Mouse (Mus musculus) midbrain, embryonic 14.5 days (tissue): ENCODE measurements at regions not wholly inside any gene's neighbourhood (a gene's known extent, or its start where the extent isn't known, plus 50 kb on each side); places are given as distances from the start of the nearest gene placed in this dataset.

Experiments
- ATAC-seq: fragments of 200-750 bp; cut with Nextera tagmentation; 2 replicates; pipeline ENCODE4 v1.8.0; 2017; ENCODE audit warnings: moderate number of reproducible peaks, moderate library complexity; ENCODE audit not compliant: low FRiP score, low TSS enrichment
- DNase-seq: peaks from one replicate; pipeline ENCODE4 v3.0.0-alpha.2; 2015
- H3K27ac ChIP-seq: fragments of 300-500 bp; sonication (generic); replicated peaks from 2 replicates; pipeline ENCODE4 v1.5.1; 2014; ENCODE audit warnings: mild to moderate bottlenecking, low read depth, low read length, moderate library complexity
- H3K27me3 ChIP-seq: fragments of 300-500 bp; sonication (generic); 2 replicates; pipeline ENCODE4 v1.6.1; 2014; ENCODE audit warnings: low read length, control low read depth, mixed read lengths; ENCODE audit not compliant: control insufficient read depth, insufficient read depth
- H3K36me3 ChIP-seq: fragments of 300-500 bp; sonication (generic); 2 replicates; pipeline ENCODE4 v1.6.1; 2014; ENCODE audit warnings: low read length, control low read depth; ENCODE audit not compliant: control insufficient read depth, insufficient read depth
- H3K4me1 ChIP-seq: fragments of 300-500 bp; sonication (generic); 2 replicates; pipeline ENCODE4 v1.6.1; 2014; ENCODE audit warnings: mild to moderate bottlenecking, antibody characterized with exemption, low read length, control low read depth; ENCODE audit not compliant: control insufficient read depth, insufficient read depth
- H3K4me2 ChIP-seq: fragments of 300-500 bp; sonication (generic); 2 replicates; pipeline ENCODE4 v1.6.1; 2014; ENCODE audit warnings: mild to moderate bottlenecking, low read length, moderate library complexity
- H3K4me3 ChIP-seq: fragments of 300-500 bp; sonication (generic); replicated peaks from 2 replicates; pipeline ENCODE4 v1.5.1; 2014; ENCODE audit warnings: low read depth, low read length
- H3K9ac ChIP-seq: fragments of 300-500 bp; sonication (generic); replicated peaks from 2 replicates; pipeline ENCODE4 v1.6.1; 2014; ENCODE audit warnings: mild to moderate bottlenecking, low read length, moderate library complexity
- H3K9me3 ChIP-seq: fragments of 300-500 bp; sonication (generic); 2 replicates; pipeline ENCODE4 v1.6.1; 2016; ENCODE audit warnings: low read length, control low read depth, mixed read lengths; ENCODE audit not compliant: control insufficient read depth
- WGBS: fragments of 180-500 bp; shearing (Covaris S2); extraction: QIAGEN DNeasy Blood & Tissue Kit; methylation state at CpG from one replicate; pipeline ENCODE4 v1.1.7; 2014; 5-methylcytosine and 5-hydroxymethylcytosine counted together

DNA sequence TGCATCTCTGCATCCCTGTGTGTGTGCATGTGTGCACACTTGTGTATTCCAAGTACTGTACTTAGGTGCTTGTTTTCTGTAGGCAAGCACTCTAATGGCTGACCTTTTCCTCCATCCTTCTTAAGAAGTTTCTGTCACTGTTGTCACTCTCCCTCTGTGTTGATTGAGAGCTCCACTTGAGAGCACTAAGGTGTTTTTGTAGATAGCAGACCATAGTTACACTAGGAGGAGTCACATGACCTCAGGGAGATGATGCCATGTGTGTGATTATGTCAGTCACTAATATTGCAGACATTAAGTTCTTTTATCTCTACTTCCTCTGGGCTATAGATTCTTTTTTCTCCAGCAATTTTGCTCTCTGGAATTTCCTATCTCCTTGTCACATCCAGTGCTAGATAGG lies 225.9 kb upstream of the Ttc29 start:
- DNase-seq (no peak), ATAC-seq (no peak)
- no peaks in the 10 kb centered on the region for H3K9me3 ChIP-seq
- no peaks in the 10 kb centered on the region for H3K4me1 ChIP-seq
- no peak overlapping the region for H3K27ac ChIP-seq
- H3K27me3 ChIP-seq: no peaks in the 10 kb centered on the region
- no peak overlapping the region for H3K4me2 ChIP-seq
- no peak overlapping the region for H3K4me3 ChIP-seq
- no peaks in the 10 kb centered on the region for H3K36me3 ChIP-seq
- no peak overlapping the region for H3K9ac ChIP-seq

DNA sequence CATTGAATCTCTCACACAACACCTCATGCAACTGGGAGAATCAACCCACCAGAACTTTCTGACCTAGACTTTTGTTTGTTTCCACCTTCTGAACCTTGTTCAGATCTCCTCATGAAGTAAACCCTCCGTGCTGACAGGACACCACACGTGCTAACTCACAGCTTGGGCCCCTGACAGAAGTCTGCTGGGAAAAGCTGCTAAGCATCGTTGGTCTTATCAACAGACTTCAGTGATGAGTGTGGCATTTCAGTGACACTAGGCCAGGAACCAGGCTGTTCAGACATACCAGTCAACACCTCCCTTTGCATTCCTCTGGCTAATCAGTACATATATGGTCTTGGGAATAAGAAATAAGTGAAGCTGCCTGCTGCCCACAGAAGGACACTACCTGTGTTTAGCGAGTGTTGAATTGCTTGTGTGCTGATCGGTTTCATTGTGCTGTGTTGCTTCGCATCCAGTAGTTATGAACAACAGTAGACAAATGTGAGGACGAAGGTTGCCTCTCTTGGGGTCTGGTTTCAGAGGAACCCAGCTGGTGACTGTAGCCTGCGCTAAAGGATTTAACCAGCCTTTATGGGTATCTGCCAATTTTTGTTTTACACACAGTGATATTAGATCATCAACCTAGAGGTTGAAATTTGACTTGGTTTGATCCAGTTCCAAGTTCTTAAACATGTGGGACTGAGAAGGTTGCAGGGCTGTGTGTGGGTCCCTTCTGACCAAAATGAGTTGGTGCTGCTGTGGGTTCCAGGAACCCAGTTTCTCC lies 224.6 kb upstream of the Ttc29 start:
- H3K27ac ChIP-seq: no peak overlapping the region
- no peak overlapping the region for H3K9ac ChIP-seq
- ATAC-seq (no peak), DNase-seq (no peak)
- H3K9me3 ChIP-seq: no peaks in the 10 kb centered on the region
- no peak overlapping the region for H3K4me2 ChIP-seq
- H3K36me3 ChIP-seq: no peaks in the 10 kb centered on the region
- no peaks in the 10 kb centered on the region for H3K4me1 ChIP-seq
- H3K27me3 ChIP-seq: no peaks in the 10 kb centered on the region
- WGBS: 87% methylated on average over 8 of the region's 8 CpGs
- no peak overlapping the region for H3K4me3 ChIP-seq

GRCm38 (mm10) chr8:77991050-77991449 lies 222.0 kb upstream of the Ttc29 start:
- Histone ChIP-seq H3K4me3 (no peak overlapping the region), H3K27ac (no peak overlapping the region), H3K36me3 (no peaks in the 10 kb centered on the region), H3K4me1 (no peaks in the 10 kb centered on the region), H3K27me3 (no peaks in the 10 kb centered on the region), H3K9ac (no peak overlapping the region), H3K9me3 (no peaks in the 10 kb centered on the region), H3K4me2 (no peak overlapping the region)
- no peak for ATAC-seq
- 30% methylated on average over 4 of the region's 4 CpGs for WGBS
- no peak for DNase-seq

DNA sequence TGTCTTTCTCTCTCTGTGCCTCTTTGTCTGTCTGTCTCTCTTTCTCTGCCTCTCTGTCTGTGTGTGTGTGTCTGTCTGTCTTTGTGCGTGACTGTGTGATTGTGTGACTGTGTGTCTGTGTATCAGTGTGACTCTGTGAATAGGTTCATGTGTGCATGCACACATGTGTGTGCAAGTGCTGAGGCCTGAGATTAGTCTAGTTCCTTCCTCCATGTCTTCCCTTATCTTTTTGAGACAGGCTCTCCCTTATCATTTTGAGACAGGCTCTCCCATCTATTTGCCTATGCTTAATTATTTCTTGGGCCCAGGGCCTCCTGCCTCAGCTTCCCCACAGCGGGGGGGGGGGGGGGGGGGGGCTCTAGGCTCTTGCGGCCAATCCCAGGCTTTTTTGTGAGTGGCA lies 212.8 kb upstream of the Ttc29 start:
- WGBS: 93% methylated on average over 2 of the region's 3 CpGs

DNA sequence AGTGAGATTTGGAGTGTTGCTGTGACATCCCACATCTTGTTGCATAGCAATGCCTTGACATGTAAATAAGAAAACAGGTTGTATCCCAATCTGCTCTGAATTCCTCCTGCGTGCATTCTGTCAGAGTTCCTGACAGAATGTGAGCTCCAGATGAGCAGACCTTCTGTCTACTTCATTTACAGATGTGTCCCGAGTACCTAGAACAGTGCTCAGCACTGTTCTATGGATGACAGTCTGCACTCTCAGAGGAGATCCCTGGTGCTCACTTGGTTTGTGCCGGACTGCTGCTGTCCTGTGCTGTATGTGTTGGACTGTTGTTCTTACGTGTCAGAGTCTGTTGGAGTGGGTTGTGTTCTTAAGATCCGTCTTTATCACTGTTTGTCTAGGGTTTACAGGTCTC lies 211.4 kb upstream of the Ttc29 start:
- DNase-seq: peak; percentile 5
- ATAC-seq: no peak
- Histone ChIP-seq H3K4me3 (no peak overlapping the region), H3K36me3 (no peaks in the 10 kb centered on the region), H3K4me2 (peak overlapping the region; percentile 10; the same call in 1 of the 2 replicates), H3K4me1 (0 out of 2 replicates have a peak, but pooled peaks cover 4% of the 10 kb centered on the region), H3K27ac (no peak overlapping the region), H3K9me3 (no peaks in the 10 kb centered on the region), H3K9ac (no peak overlapping the region), H3K27me3 (no peaks in the 10 kb centered on the region)
- WGBS: 53% methylated on average over 5 of the region's 5 CpGs

More for the DNA sequence above, 212.8 kb upstream of the Ttc29 start:
- ATAC-seq (no peak), DNase-seq (no peak)
- no peaks in the 10 kb centered on the region for H3K9me3 ChIP-seq
- no peak overlapping the region for H3K4me2 ChIP-seq
- H3K27me3 ChIP-seq: no peaks in the 10 kb centered on the region
- H3K36me3 ChIP-seq: no peaks in the 10 kb centered on the region
- 0 out of 2 replicates have a peak, but pooled peaks cover 4% of the 10 kb centered on the region for H3K4me1 ChIP-seq
- no peak overlapping the region for H3K9ac ChIP-seq
- H3K27ac ChIP-seq: no peak overlapping the region
- no peak overlapping the region for H3K4me3 ChIP-seq

DNA sequence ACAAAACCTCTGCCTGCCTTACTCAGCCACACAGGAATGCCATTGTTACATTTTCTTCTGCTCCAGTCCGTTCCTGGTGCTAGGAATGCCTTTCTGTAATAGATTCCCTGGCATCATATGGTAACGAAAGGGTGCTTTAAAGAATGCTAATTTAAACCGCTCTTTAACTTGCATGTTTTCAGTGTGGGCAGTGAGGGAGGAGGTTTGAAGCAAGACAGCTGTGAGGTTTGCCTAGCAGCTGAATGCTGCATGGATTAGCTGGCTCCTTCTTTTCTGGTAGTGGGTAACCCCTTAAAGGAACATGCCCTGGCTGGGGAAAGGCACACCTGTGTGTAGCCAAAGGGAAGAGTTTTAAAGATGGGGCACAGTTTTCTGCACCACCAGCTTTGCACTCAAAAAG lies 211.0 kb upstream of the Ttc29 start:
- no peak for ATAC-seq

GRCm38 (mm10) chr8:78003888-78004543 lies 209.1 kb upstream of the Ttc29 start:
- DNase-seq (peak; percentile 93), ATAC-seq (peak; percentile 79; the same call in 1 of the 2 replicates)
- Histone ChIP-seq H3K9me3 (no peaks in the 10 kb centered on the region), H3K36me3 (no peaks in the 10 kb centered on the region), H3K4me3 (no peak overlapping the region), H3K4me1 (0 out of 2 replicates have a peak, but pooled peaks cover 4% of the 10 kb centered on the region), H3K27me3 (no peaks in the 10 kb centered on the region), H3K9ac (no peak overlapping the region), H3K27ac (no peak overlapping the region), H3K4me2 (no peak overlapping the region)
- WGBS: 15% methylated on average over 10 of the region's 10 CpGs

More for the DNA sequence above, 211.0 kb upstream of the Ttc29 start:
- no peaks in the 10 kb centered on the region for H3K27me3 ChIP-seq
- H3K36me3 ChIP-seq: no peaks in the 10 kb centered on the region
- no peak overlapping the region for H3K4me3 ChIP-seq
- H3K9ac ChIP-seq: no peak overlapping the region
- no peaks in the 10 kb centered on the region for H3K9me3 ChIP-seq
- H3K4me2 ChIP-seq: peak overlapping the region; percentile 10; the same call in 1 of the 2 replicates
- H3K27ac ChIP-seq: no peak overlapping the region
- H3K4me1 ChIP-seq: 0 out of 2 replicates have a peak, but pooled peaks cover 4% of the 10 kb centered on the region
- peak; percentile 45 for DNase-seq
- WGBS: 11% methylated on average over 3 of the region's 3 CpGs

- H3K27me3 ChIP-seq: no peaks in the 10 kb centered on the region
- no peaks in the 10 kb centered on the region for H3K9me3 ChIP-seq
- no peak overlapping the region for H3K9ac ChIP-seq
- no peak for ATAC-seq
- no peak overlapping the region for H3K27ac ChIP-seq
- no peaks in the 10 kb centered on the region for H3K36me3 ChIP-seq
- H3K4me2 ChIP-seq: no peak overlapping the region
- 0 out of 2 replicates have a peak, but pooled peaks cover 4% of the 10 kb centered on the region for H3K4me1 ChIP-seq
- no peak for DNase-seq
- H3K4me3 ChIP-seq: no peak overlapping the region
- 77% methylated on average over 12 of the region's 12 CpGs for WGBS
Measured at GRCm38 (mm10) chr8:78004891-78005290, 208.2 kb upstream of the Ttc29 start.

GRCm38 (mm10) chr8:78013101-78013500 lies 200.0 kb upstream of the Ttc29 start:
- Histone ChIP-seq H3K4me2 (no peak overlapping the region), H3K36me3 (no peaks in the 10 kb centered on the region), H3K9me3 (no peaks in the 10 kb centered on the region), H3K4me1 (no peaks in the 10 kb centered on the region), H3K27ac (no peak overlapping the region), H3K27me3 (no peaks in the 10 kb centered on the region), H3K9ac (no peak overlapping the region), H3K4me3 (no peak overlapping the region)
- no peak for ATAC-seq
- DNase-seq: no peak
